Mouse (Mus musculus) frontal cortex, postnatal 36 days (tissue): ENCODE measurements around the gene Galnt6.

Experiments
- DNase-seq, 2 experiments: peaks; one replicate each; pipeline ENCODE4 v3.0.0; 2022; ENCODE audit warnings: low spot score in 2 of 2

Gene Galnt6

DNA sequence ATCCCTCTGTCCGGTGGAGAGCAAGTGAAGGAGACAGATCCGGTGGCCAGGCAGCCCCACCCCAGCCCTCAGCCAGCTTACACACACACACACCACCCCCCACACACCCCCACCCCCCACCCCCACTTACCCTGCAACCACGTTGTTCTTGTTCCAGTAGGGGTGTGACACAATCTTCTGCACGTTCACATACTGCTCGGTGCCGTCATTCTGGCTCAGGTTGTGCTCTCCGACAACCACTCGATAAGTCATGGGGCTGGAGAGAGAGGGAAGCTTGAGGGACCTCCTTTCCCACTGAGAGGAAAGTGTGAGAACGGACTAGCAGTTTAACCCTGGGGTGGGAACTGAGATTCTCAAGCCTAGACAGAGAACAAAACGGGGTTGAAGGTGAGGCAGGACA lies 44.7 kb downstream of the Galnt6 start:
- DNase-seq = no peak

DNA sequence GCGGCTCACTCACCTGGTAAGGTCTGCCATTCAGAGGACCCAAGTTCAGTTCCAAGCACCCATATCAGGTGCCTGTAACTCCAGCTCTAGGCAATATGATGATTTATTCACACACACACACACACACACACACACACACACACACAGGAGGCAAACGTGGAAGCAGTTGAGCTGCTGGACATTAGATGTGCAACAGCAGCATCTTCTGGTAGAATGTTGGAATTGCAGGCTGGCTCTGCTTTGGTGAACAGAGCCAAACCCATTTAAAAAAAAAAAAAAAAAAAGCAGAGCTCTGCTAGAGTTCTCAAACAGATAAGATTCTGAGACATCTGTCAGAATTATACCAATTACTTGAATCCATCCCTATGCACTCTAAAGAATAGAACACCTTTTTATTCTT lies 46.1 kb downstream of the Galnt6 start:
- DNase-seq = peak; percentile 74 to 88

DNA sequence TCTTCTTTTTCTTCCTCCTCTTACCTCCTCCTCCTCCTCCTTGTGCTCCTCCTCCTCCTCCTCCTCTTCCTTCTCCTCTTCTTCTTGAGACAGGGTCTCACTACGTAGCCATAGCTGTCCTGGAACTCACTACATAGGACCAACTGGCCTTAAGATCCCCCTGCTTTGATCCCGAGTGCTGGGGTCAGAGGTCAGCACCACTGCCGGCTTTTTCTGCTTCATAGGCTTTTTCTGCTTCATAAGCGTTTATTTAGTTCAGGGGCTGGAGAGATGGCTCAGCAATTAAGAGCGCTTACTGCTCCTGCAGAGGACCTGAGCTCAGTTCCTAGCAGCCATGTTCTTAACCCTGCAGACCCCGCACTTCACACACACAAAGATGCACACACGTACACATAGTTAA lies 47.4 kb downstream of the Galnt6 start:
- no peak for DNase-seq

DNA sequence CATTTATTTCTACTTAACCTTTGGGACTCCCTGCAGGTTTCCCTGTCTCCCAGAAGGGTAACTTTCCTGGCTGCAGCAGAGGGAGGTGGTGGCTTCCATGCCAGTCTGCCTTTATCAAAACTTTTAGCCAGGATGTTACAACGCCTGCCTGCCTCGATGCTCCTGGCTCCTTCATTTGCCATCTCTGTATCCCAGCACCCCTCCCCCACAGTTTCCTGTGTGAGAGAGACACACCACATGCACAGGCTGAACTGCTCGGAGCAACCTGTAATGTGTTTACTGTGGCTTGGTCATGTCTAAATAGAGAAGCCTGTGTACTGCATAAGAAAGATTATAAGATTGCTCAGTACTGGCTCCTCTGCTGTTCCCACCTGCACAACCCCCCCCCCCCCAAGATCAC lies 48.8 kb downstream of the Galnt6 start:
- DNase-seq = no peak

GRCm38 (mm10) chr15:100679005-100679404 lies 50.2 kb downstream of the Galnt6 start:
- no peak for DNase-seq

- DNase-seq = no peak
Observed at GRCm38 (mm10) chr15:100678581-100678980, 50.6 kb downstream of the Galnt6 start.

- no peak for DNase-seq
Observed at GRCm38 (mm10) chr15:100677675-100678074, 51.5 kb downstream of the Galnt6 start.

DNA sequence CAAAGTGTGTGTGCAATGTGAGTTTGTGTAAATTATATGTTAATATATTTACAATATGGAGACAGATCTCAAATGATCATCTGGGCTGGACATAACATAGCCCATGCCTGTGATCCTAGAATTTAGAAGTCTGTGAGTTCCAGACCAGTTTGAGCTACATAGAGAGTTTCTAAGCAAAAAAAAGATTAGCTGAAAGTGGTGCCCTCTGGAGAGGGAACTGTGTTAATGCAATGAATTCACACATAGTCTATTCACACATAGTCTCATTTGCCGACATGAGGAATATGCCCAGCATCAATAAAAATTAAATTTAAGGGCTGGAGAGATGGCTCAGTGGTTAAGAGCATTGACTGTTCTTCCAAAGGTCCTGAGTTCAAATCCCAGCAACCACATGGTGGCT lies 52.7 kb downstream of the Galnt6 start:
- DNase-seq = no peak

GRCm38 (mm10) chr15:100675486-100675885 lies 53.7 kb downstream of the Galnt6 start:
- DNase-seq = no peak

- no peak for DNase-seq
Observed at GRCm38 (mm10) chr15:100674566-100674965, 54.6 kb downstream of the Galnt6 start.

DNA sequence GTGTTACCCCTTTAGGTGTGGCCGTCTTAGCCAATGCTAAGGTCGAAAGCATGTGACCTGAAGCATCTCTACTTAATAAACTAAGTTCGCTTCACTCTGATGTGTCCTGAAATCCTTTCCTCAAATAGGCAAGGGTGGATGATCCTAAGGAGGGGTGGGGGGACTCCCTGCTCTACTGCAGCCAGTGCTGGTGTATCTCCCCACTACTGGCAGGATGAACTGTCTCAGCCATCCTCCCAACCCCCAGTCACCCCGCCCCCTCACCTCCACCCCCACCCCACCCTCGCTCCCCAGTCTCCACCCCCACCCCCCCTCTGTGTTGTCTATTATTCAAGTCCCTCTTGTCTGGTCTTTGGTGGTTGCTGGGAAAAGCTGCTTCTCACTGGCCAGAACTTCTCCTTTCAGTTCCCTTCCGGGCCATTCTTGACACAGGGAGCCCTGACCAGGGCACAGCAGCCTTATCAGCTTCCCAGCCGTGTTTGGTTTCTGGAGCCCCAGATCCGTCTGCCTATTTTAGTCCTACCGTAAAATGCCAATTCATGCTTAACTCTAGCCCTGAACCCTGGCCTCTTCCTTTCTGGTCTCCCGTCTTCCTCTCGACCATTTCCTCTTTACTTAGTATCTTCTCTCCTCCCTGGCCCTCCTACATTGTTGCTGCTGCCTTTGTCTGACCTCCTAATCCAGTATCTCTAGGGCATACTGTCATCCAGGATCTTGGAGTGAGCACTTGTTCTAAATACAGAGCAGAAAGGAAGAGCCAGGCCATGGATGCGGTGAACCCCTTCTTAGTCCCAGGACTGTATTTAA lies 55.4 kb downstream of the Galnt6 start:
- no peak for DNase-seq

DNA sequence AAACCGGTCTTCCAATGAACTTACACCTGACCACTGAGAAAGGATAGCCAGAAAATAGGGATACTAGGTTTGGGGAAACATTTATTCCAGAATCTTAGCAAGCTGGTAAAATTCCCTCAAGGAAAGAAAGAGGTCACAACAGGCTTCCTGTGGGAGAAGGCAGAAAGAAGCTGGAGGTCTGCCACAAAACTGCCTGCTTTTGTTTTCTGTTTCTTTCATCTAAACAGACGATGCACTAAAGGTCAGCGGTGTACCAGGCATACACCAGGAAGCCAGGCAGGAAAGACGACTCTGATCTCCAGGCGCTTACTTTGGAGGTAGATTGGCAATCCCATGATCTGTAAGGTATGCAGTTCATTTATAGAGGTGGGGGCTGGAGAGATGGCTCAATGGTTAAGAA lies 58.3 kb downstream of the Galnt6 start:
- DNase-seq = no peak

- DNase-seq = no peak
Observed at GRCm38 (mm10) chr15:100670004-100670403, 59.2 kb downstream of the Galnt6 start.

DNA sequence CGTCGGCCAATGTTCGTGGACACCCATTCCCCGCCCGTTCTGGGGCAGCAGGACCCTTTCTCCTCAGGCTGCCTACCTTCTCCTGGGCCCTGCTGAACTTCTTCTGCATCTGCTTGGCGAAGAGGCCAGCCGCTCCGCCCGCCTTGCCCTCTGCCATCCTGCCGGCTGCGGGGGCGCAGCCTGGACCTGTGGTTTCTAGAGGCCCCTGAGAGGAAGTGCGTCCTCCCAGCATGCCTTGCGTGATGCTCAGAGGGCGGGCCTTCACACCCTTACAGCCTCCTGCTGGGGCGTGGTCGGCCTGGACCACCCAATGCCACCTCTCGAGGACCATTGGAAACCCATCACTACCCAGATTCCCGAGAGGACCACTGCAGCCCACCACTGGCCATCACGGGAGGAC lies 59.8 kb downstream of the Galnt6 start, which contains the start of gene Bin2:
Gene Bin2 (minus strand): TSS at position 217 of the 400 bp plus-strand sequence.
- DNase-seq = no peak

DNA sequence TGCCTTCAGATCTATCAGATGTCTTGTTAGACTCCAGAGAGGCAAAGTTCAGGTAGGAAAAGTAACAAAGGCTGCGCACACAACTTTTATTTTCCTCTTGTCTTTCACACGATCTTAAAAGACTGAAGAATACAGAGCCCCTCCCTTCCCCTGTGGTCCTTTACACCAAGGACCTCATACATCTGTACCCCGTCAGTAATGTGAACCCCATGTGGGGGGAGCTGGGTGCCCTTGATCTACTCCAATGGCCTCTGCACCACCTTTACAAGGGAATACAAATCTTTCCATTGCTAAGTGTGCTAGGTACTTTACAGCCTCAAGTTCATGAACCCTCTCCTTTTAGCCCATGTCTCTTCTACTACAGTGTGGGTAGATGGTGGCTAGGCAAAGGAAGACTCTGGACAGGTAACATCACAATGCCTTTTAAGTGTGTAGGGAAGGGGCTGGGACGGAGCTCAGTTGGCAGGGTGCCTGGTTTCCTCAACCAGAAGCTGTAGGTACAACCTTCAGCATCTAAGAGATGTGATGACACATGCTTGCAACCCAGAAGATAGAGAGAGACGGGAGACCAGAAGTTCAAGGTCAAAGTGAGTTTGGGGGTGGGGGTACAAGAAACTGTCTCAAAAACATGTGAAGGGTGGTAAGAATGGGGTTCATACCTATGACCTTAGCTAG lies 61.2 kb downstream of the Galnt6 start:
- no peak for DNase-seq

- DNase-seq = no peak
Observed at GRCm38 (mm10) chr15:100667420-100667819, 61.8 kb downstream of the Galnt6 start.

DNA sequence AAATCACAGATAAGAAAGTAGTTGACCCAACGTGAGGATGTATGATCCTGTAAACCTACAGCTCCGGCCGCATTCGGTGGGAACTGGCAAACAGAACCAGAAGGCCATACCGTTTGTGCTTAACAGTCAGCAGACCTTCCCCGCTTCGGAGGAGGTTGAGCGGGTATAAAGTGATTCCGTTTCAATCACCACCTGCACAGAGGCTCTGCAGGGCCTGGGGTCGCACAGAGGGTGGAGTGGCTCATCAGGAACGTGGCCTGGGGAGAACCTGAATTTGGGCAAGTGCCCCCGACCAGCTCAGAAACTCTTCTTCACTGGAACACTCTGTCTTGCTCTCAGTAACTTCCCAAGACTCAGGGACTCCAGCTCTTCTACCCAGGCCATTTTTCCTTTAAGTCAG lies 62.3 kb downstream of the Galnt6 start:
- no peak for DNase-seq

DNA sequence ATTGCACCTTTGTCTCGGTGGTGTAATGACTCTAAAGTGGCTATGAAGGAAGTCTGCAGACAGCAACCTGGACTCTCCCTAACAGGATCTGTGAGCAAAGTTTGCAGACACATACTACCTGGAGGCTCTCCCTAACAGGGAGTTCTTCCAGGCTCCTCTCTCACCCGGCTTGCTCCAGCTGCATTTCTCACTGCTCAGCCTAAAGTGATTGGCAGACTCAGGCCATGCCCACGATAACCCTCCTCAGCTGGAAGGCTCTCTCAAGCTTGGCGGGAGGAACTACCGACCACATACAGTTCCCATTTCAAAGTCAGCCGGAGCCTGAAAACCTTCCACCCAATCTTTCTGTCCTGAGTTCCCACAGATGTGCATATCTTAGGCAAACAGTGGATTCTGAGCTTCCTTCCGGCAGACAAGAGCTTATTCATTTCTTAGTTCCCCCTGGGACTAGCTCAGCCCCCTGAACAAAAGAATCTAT lies 62.9 kb downstream of the Galnt6 start:
- DNase-seq = no peak

GRCm38 (mm10) chr15:100665411-100666218 lies 63.6 kb downstream of the Galnt6 start:
- no peak for DNase-seq

DNA sequence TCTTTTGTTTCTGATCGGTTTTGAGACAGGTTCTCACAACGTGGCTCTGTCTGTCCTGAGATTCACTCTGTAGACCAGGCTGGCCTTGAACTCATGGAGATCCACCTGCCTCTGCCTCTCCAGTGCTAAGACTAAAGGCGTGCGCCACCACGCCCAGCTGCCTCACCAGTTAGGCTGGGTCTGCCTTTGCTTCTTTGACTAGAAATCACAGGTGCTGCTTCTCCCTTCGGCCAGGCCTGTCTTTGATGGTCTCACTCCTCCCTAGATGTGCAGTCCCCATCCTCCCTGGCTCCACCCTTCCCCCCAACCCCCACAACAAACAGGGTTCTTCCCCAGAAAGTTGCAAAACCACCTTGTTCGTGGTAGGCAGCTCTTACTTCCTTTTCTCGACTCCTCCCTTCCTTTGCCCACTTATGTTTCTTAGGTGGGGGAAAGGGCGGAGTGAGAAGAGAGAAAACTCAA lies 64.3 kb downstream of the Galnt6 start:
- DNase-seq = no peak

DNA sequence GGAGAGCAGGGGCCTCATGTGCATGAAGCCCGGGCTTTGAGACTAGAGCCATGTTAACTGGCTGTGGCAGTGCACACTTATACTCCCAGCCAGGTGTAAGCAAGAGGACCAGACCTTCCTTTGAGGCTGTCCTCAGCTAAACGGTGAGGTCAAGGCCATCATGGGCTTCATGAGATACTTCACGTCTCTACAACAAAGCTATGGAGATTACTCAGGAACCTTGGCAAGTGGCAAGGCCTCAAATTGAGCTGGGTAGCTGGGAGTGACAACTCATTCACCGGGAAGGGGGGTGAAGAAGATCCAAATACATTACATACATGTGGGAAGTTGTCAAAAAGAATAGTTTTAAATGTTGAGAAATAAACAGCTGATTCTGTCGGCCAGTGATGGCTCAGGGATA lies 68.4 kb downstream of the Galnt6 start:
- no peak for DNase-seq

DNA sequence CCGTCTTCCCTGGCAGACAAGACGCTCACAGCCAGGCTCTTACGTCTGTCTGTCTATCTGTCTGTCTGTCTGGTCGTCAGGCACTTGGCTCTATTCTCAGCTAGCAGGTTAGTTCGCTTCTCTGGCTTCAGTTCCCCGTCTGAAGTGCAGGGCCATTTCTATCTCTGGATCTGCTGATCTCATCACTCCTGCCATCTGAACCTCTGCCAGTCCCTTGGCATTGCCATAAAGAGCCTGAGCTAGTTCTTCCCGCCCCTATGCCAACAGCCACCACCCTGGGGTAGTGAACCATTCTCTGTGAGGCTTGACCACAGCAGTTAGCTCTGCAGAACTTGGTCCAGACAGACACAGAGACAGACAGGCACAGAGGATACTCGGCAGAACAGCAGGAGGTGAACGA lies 68.9 kb downstream of the Galnt6 start:
- DNase-seq = peak in 1 of 2 experiments; percentile 18
